Mouse (Mus musculus) midbrain, embryonic 14.5 days (tissue): ENCODE measurements around the gene Mypop. TPM values are rescaled to one million over a fixed set of nuclear protein-coding genes. Genes with fewer than 3 reads are reported as not detected.
A peak's percentile ranks its signal among the peaks of the same experiment; 100 is the strongest.

Experiments used
- ATAC-seq: fragments of 200-750 bp; cut with Nextera tagmentation; 2 replicates; pipeline ENCODE4 v1.8.0; 2017; ENCODE audit warnings: moderate number of reproducible peaks, moderate library complexity; ENCODE audit not compliant: low FRiP score, low TSS enrichment
- DNase-seq: peaks from one replicate; pipeline ENCODE4 v3.0.0-alpha.2; 2015
- H3K27ac ChIP-seq: fragments of 300-500 bp; sonication (generic); replicated peaks from 2 replicates; pipeline ENCODE4 v1.5.1; 2014; ENCODE audit warnings: mild to moderate bottlenecking, low read depth, low read length, moderate library complexity
- H3K27me3 ChIP-seq: fragments of 300-500 bp; sonication (generic); 2 replicates; pipeline ENCODE4 v1.6.1; 2014; ENCODE audit warnings: low read length, control low read depth, mixed read lengths; ENCODE audit not compliant: control insufficient read depth, insufficient read depth
- H3K36me3 ChIP-seq: fragments of 300-500 bp; sonication (generic); 2 replicates; pipeline ENCODE4 v1.6.1; 2014; ENCODE audit warnings: low read length, control low read depth; ENCODE audit not compliant: control insufficient read depth, insufficient read depth
- H3K4me1 ChIP-seq: fragments of 300-500 bp; sonication (generic); 2 replicates; pipeline ENCODE4 v1.6.1; 2014; ENCODE audit warnings: mild to moderate bottlenecking, antibody characterized with exemption, low read length, control low read depth; ENCODE audit not compliant: control insufficient read depth, insufficient read depth
- H3K4me2 ChIP-seq: fragments of 300-500 bp; sonication (generic); 2 replicates; pipeline ENCODE4 v1.6.1; 2014; ENCODE audit warnings: mild to moderate bottlenecking, low read length, moderate library complexity
- H3K4me3 ChIP-seq: fragments of 300-500 bp; sonication (generic); replicated peaks from 2 replicates; pipeline ENCODE4 v1.5.1; 2014; ENCODE audit warnings: low read depth, low read length
- H3K9ac ChIP-seq: fragments of 300-500 bp; sonication (generic); replicated peaks from 2 replicates; pipeline ENCODE4 v1.6.1; 2014; ENCODE audit warnings: mild to moderate bottlenecking, low read length, moderate library complexity
- H3K9me3 ChIP-seq: fragments of 300-500 bp; sonication (generic); 2 replicates; pipeline ENCODE4 v1.6.1; 2016; ENCODE audit warnings: low read length, control low read depth, mixed read lengths; ENCODE audit not compliant: control insufficient read depth
- WGBS: fragments of 180-500 bp; shearing (Covaris S2); extraction: QIAGEN DNeasy Blood & Tissue Kit; methylation state at CpG from one replicate; pipeline ENCODE4 v1.1.7; 2014; 5-methylcytosine and 5-hydroxymethylcytosine counted together
- polyA plus RNA-seq: library from polyadenylated mRNA; unstranded; fragments of >200 nt; fragmentation: Nextera tagmentation; extraction: Ambion mirVana; gene quantifications from 2 replicates; pipeline ENCODE4 v1.2.1, GENCODE M21; 2014

The Mypop gene
- polyA plus RNA-seq, 1 experiment from 2014 or later: 4.2 TPM

DNA sequence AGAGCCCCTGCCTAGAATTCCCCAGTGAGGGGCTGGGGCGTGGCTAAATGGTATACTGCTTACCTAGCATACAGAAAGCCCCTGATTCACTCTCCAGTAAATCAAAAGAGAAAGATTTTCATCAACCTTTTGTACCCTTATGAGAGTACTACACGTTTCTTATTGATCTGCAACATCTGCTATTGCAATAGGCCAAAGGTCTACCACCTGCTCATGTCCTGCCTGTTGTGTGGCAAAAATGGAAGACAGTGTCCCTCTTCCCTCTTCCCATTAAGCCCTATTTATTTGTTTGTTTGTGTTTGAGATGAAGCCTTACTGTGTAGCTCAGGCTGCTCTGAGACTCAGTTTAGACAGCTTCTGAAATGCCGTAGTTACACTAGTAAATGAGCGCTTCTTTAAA lies 25.0 kb downstream of the Mypop start:
- H3K4me1 ChIP-seq: peaks cover 8% of the 10 kb centered on the region; the same call in 1 of the 2 replicates
- WGBS: 87% methylated on average over 4 of the region's 4 CpGs
- peaks cover 3% of the 10 kb centered on the region for H3K27me3 ChIP-seq
- DNase-seq (no peak), ATAC-seq (no peak)
- no peak overlapping the region for H3K4me2 ChIP-seq
- H3K27ac ChIP-seq: no peak overlapping the region
- H3K9me3 ChIP-seq: no peaks in the 10 kb centered on the region
- no peak overlapping the region for H3K4me3 ChIP-seq
- H3K36me3 ChIP-seq: no peaks in the 10 kb centered on the region
- H3K9ac ChIP-seq: no peak overlapping the region

DNA sequence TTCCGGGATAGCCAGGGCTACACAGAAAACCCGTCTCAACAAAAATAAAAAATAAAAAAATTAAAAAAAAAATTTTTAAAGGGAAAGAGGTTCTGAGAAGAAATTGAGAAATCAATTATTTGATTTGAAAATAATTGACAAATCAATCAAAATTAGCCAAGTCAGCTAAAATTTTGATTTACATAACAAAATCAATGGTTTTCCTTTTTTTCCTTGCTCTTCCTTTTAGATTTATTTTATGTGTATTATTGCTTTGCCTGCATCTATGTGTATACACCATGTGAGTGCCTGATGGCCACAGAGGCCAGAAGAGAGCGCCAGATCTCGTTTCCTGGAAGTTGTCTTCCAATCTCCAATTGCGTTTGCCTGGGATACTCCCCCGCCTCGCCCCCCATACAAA lies 26.9 kb downstream of the Mypop start:
- H3K27me3 ChIP-seq: peaks cover 15% of the 10 kb centered on the region
- H3K36me3 ChIP-seq: no peaks in the 10 kb centered on the region
- no peak overlapping the region for H3K4me3 ChIP-seq
- ATAC-seq (no peak), DNase-seq (no peak)
- no peak overlapping the region for H3K27ac ChIP-seq
- no peak overlapping the region for H3K9ac ChIP-seq
- no peaks in the 10 kb centered on the region for H3K4me1 ChIP-seq
- H3K4me2 ChIP-seq: no peak overlapping the region
- WGBS: 87% methylated on average over 7 of the region's 7 CpGs
- no peaks in the 10 kb centered on the region for H3K9me3 ChIP-seq

DNA sequence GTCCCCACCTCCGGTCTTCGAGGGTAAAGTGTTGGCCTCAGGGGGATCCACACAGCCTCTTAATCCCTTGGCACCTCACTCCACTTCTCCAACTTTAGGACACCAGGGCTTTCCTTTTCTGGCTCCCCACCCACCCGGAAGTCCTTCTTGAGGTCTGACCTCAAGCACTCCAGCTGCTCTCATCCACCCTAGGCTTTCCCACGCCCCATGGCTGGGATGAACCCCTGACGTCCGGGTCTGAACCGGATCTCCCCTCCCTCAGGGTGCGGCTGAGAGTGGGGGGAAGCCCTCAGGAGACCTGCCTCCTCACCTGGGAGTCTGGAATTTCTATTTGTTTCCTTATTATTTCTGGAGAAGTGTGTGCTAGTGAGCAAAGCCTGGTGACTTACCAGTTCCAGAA lies 30.0 kb downstream of the Mypop start:
- no peak overlapping the region for H3K9ac ChIP-seq
- 28% methylated on average over 8 of the region's 8 CpGs for WGBS
- peaks cover 24% of the 10 kb centered on the region for H3K27me3 ChIP-seq
- H3K9me3 ChIP-seq: no peaks in the 10 kb centered on the region
- no peak overlapping the region for H3K4me3 ChIP-seq
- DNase-seq (no peak), ATAC-seq (no peak)
- peaks cover 10% of the 10 kb centered on the region; the same call in 1 of the 2 replicates for H3K4me1 ChIP-seq
- no peaks in the 10 kb centered on the region for H3K36me3 ChIP-seq
- no peak overlapping the region for H3K4me2 ChIP-seq
- H3K27ac ChIP-seq: no peak overlapping the region

DNA sequence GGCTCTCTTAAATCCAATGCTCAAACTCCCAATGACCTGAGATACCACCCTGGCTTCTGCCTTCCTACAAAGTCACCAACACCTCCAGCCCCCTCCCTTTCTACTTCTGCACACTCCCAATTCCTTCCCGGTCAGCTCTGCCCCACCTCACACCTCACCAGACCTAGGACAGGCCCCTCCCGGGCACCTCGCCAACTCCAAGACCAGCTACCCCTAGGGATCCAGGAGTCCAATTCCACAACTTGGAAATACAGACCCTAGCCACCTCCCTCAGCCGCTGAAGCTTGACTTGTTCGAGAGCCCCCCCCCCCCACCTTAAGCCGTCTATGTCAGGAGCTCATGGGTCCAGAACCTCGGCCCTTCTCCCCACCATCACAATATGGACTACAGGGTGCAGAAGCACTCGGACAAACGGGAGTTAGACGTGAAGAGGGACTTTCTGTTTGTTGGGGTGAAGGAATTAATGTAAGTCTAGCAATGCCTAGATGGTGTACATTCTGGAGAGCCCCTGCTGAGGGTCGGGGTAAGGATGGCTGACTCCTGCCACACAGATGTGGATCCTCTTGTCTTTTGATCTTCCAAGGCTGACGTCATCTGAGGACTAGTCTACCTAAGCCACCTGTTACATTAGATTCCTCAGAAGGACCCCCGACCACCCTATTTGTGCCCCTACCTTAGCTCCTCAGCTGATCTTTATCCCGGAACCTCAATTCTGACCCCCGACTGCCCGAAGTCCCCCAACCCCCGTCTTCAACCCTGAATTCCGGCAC lies 31.3 kb downstream of the Mypop start:
- DNase-seq (no peak), ATAC-seq (no peak)
- Histone ChIP-seq H3K4me2 (no peak overlapping the region), H3K9me3 (no peaks in the 10 kb centered on the region), H3K4me3 (no peak overlapping the region), H3K36me3 (no peaks in the 10 kb centered on the region), H3K27ac (no peak overlapping the region), H3K4me1 (peaks cover 10% of the 10 kb centered on the region; the same call in 1 of the 2 replicates), H3K9ac (no peak overlapping the region), H3K27me3 (peaks cover 24% of the 10 kb centered on the region)
- WGBS: 60% methylated on average over 18 of the region's 18 CpGs

GRCm38 (mm10) chr7:19023357-19023814 lies 32.3 kb downstream of the Mypop start, which contains the start of gene Foxa3:
Gene Foxa3, minus strand, starts transcription at chr7:19023538.
- H3K27ac ChIP-seq: peak within 1 kb of the TSS; percentile 67
- peak within 1 kb of the TSS; percentile 87 for H3K9ac ChIP-seq
- H3K4me2 ChIP-seq: peak within 1 kb of the TSS; percentile 90
- H3K27me3 ChIP-seq: peaks cover 24% of the 10 kb centered on the region
- H3K9me3 ChIP-seq: no peaks in the 10 kb centered on the region
- DNase-seq (no peak), ATAC-seq (0 out of 2 replicates have a peak, but pooled peaks have one; percentile 12)
- WGBS: 4% methylated on average over 29 of the region's 30 CpGs
- peaks cover 10% of the 10 kb centered on the region; the same call in 1 of the 2 replicates for H3K4me1 ChIP-seq
- H3K36me3 ChIP-seq: no peaks in the 10 kb centered on the region
- peak within 1 kb of the TSS; percentile 82 for H3K4me3 ChIP-seq

GRCm38 (mm10) chr7:19024096-19024506 lies 33.1 kb downstream of the Mypop start, which contains the start of gene Sympk:
Gene Sympk, plus strand, starts transcription at chr7:19024377.
- Histone ChIP-seq H3K27ac (peak within 1 kb of the TSS; percentile 67), H3K4me2 (peak within 1 kb of the TSS; percentile 90), H3K4me3 (peak within 1 kb of the TSS; percentile 82), H3K27me3 (peaks cover 24% of the 10 kb centered on the region), H3K9me3 (no peaks in the 10 kb centered on the region), H3K9ac (peak within 1 kb of the TSS; percentile 87), H3K36me3 (peaks cover 5% of the 10 kb centered on the region), H3K4me1 (peaks cover 10% of the 10 kb centered on the region; the same call in 1 of the 2 replicates)
- DNase-seq (peak; percentile 99), ATAC-seq (peak; percentile 96)
- under 1% methylated on average over 50 of the region's 50 CpGs for WGBS

GRCm38 (mm10) chr7:19024581-19025255 lies 33.7 kb downstream of the Mypop start:
- H3K27me3 ChIP-seq: peaks cover 24% of the 10 kb centered on the region
- ATAC-seq (peak; percentile 53), DNase-seq (no peak)
- peak overlapping the region; percentile 87 for H3K9ac ChIP-seq
- H3K9me3 ChIP-seq: no peaks in the 10 kb centered on the region
- peak overlapping the region; percentile 67 for H3K27ac ChIP-seq
- WGBS: 3% methylated on average over 36 of the region's 36 CpGs
- H3K36me3 ChIP-seq: peaks cover 11% of the 10 kb centered on the region
- H3K4me2 ChIP-seq: peak overlapping the region; percentile 90
- H3K4me3 ChIP-seq: peak overlapping the region; percentile 82
- peaks cover 10% of the 10 kb centered on the region; the same call in 1 of the 2 replicates for H3K4me1 ChIP-seq

GRCm38 (mm10) chr7:19028067-19028466 lies 37.0 kb downstream of the Mypop start:
- DNase-seq: no peak
- Histone ChIP-seq H3K27ac (no peak overlapping the region), H3K27me3 (peaks cover 7% of the 10 kb centered on the region), H3K9me3 (no peaks in the 10 kb centered on the region), H3K9ac (no peak overlapping the region), H3K36me3 (peaks cover 41% of the 10 kb centered on the region), H3K4me3 (no peak overlapping the region), H3K4me2 (no peak overlapping the region), H3K4me1 (peaks cover 10% of the 10 kb centered on the region; the same call in 1 of the 2 replicates)
- no peak for ATAC-seq
